Mouse (Mus musculus) embryonic stem cell, embryonic (primary cell): ENCODE data around the gene Spata21.

Experiments used
- CTCF ChIA-PET, 4 experiments: fragments of 300-600 bp in 2 of 4; fragments of 350-600 bp in 2 of 4; sonication (Branson Sonifier 250); formaldehyde crosslinking; loops; one replicate each; lab custom pipeline; 2022; ENCODE audit warnings: inconsistent platforms in 2 of 4; lab: Charles Lee
- POLR2A ChIA-PET, 4 experiments: fragments of 300-600 bp in 2 of 4; fragments of 350-600 bp in 2 of 4; sonication (Branson Sonifier 250); formaldehyde crosslinking; loops; one replicate each; lab custom pipeline; 2022; ENCODE audit warnings: antibody characterized with exemption in 4 of 4, inconsistent platforms in 1 of 4; lab: Charles Lee

Gene Spata21

GRCm38 (mm10) chr4:141098935-141099334 is 10.8 kb downstream of the Spata21 start:
- ChIA-PET CTCF (interaction anchor here in 2 of 4 experiments (0.9 to 4.0 kb wide), 2 partner anchors 21 to 22 kb away, joined by 4 to 27 read pairs; no protein-coding TSS in a partner anchor), POLR2A (interaction anchor here in 1 of 4 experiments (1.6 to 2.8 kb wide), 3 partner anchors 17 to 22 kb away, joined by 5 to 12 read pairs (median 6); partner anchors contain the start of gene Necap2)

GRCm38 (mm10) chr4:141099956-141100355 is 11.8 kb downstream of the Spata21 start:
- ChIA-PET CTCF (interaction anchor here in 3 of 4 experiments (0.6 to 4.4 kb wide), 12 partner anchors 10 to 925 kb away, joined by 3 to 44 read pairs (median 5); partner anchors contain the start of gene Necap2 (in 1 of the 3)), POLR2A (interaction anchor here in 3 of 4 experiments (0.6 to 2.8 kb wide), 26 partner anchors 8 to 353 kb away, joined by 3 to 12 read pairs (median 4); partner anchors contain the start of genes Necap2 (in 1 of the 3) and Szrd1 (in 1 of the 3))

GRCm38 (mm10) chr4:141101291-141101690 is 13.2 kb downstream of the Spata21 start:
- POLR2A ChIA-PET: interaction anchor here in 3 of 4 experiments (1.0 to 2.8 kb wide), 11 partner anchors 12 to 183 kb away, joined by 3 to 12 read pairs (median 4); partner anchors contain the start of genes Fbxo42 (in 1 of the 3) and Necap2 (in 1 of the 3)

GRCm38 (mm10) chr4:141101855-141102254 is 13.7 kb downstream of the Spata21 start:
- CTCF ChIA-PET: interaction anchor here (0.5 to 4.4 kb wide), 46 partner anchors 8 to 560 kb away, joined by 3 to 44 read pairs (median 4); partner anchors contain the start of genes Crocc (in 2 of the 4), Fbxo42 (in 2 of the 4), Necap2 (in 2 of the 4) and Szrd1 (in 1 of the 4)

More at GRCm38 (mm10) chr4:141101291-141101690, 13.2 kb downstream of the Spata21 start:
- CTCF ChIA-PET: interaction anchor here (0.5 to 4.4 kb wide), 24 partner anchors 9 to 351 kb away, joined by 3 to 44 read pairs (median 4); partner anchors contain the start of genes Necap2 (in 2 of the 4), Crocc (in 1 of the 4) and Fbxo42 (in 1 of the 4)

GRCm38 (mm10) chr4:141106526-141107183 is 18.5 kb downstream of the Spata21 start:
- ChIA-PET CTCF (interaction anchor here in 2 of 4 experiments (0.6 to 3.9 kb wide), 6 partner anchors 14 to 68 kb away, joined by 3 to 19 read pairs (median 4); partner anchors contain the start of gene Necap2 (in 1 of the 2)), POLR2A (interaction anchor here in 3 of 4 experiments (0.5 to 2.7 kb wide), 13 partner anchors 9 to 605 kb away, joined by 3 to 15 read pairs (median 3); no protein-coding TSS in a partner anchor)

More at GRCm38 (mm10) chr4:141101855-141102254, 13.7 kb downstream of the Spata21 start:
- POLR2A ChIA-PET: interaction anchor here in 3 of 4 experiments (0.5 to 2.8 kb wide), 13 partner anchors 10 to 46 kb away, joined by 3 to 12 read pairs (median 3); partner anchors contain the start of genes Fbxo42 (in 1 of the 3) and Necap2 (in 1 of the 3)

- POLR2A ChIA-PET: interaction anchor here in 1 of 4 experiments (1.3 to 2.7 kb wide), 3 partner anchors 10 to 16 kb away, joined by 5 to 15 read pairs (median 6); no protein-coding TSS in a partner anchor
- CTCF ChIA-PET: interaction anchor here in 3 of 4 experiments (0.6 to 4.8 kb wide), 4 partner anchors 12 to 142 kb away, joined by 3 to 34 read pairs (median 11); partner anchors contain the start of gene Necap2 (in 1 of the 3)
These were observed 20.1 kb downstream of the Spata21 start for GRCm38 (mm10) chr4:141108196-141108732.

- CTCF ChIA-PET: interaction anchor here in 3 of 4 experiments (0.6 to 2.0 kb wide), 9 partner anchors 12 to 73 kb away, joined by 3 to 10 read pairs (median 4); partner anchors contain the start of gene Necap2 (in 1 of the 3)
- POLR2A ChIA-PET: interaction anchor here in 3 of 4 experiments (0.7 to 2.5 kb wide), 15 partner anchors 9 to 956 kb away, joined by 3 to 11 read pairs (median 4); partner anchors contain the start of gene Fbxo42 (in 1 of the 3)
These were observed 25.7 kb downstream of the Spata21 start for GRCm38 (mm10) chr4:141113831-141114230.

GRCm38 (mm10) chr4:141114521-141114981 is 26.4 kb downstream of the Spata21 start:
- POLR2A ChIA-PET: interaction anchor here in 2 of 4 experiments (0.7 to 2.2 kb wide), 10 partner anchors 8 to 956 kb away, joined by 3 to 11 read pairs (median 4); partner anchors contain the start of genes Fbxo42 (in 1 of the 2) and Necap2 (in 1 of the 2)
- CTCF ChIA-PET: interaction anchor here in 3 of 4 experiments (0.7 to 2.0 kb wide), 6 partner anchors 12 to 90 kb away, joined by 3 to 10 read pairs (median 3); no protein-coding TSS in a partner anchor

GRCm38 (mm10) chr4:141115398-141115797 is 27.3 kb downstream of the Spata21 start:
- ChIA-PET CTCF (interaction anchor here in 3 of 4 experiments (0.7 to 2.0 kb wide), 7 partner anchors 13 to 90 kb away, joined by 3 to 10 read pairs (median 3); partner anchors contain the start of gene Necap2 (in 1 of the 3)), POLR2A (interaction anchor here in 2 of 4 experiments (0.7 to 2.0 kb wide), 11 partner anchors 8 to 310 kb away, joined by 3 to 11 read pairs (median 4); partner anchors contain the start of genes Fbxo42 (in 1 of the 2) and Necap2 (in 1 of the 2))

- POLR2A ChIA-PET: interaction anchor here in 2 of 4 experiments (0.7 to 10.4 kb wide), 9 partner anchors 11 to 40 kb away, joined by 3 to 103 read pairs (median 4); partner anchors contain the start of genes Fbxo42 (in 2 of the 2), Szrd1 (in 2 of the 2) and Necap2 (in 1 of the 2)
- CTCF ChIA-PET: interaction anchor here in 3 of 4 experiments (0.7 to 3.5 kb wide), 7 partner anchors 8 to 40 kb away, joined by 3 to 44 read pairs (median 4); partner anchors contain the start of gene Necap2 (in 1 of the 3)
These were observed 30.6 kb downstream of the Spata21 start for GRCm38 (mm10) chr4:141118691-141119090.

- ChIA-PET CTCF (interaction anchor here (0.6 to 3.5 kb wide), 53 partner anchors 9 to 283 kb away, joined by 3 to 44 read pairs (median 4); partner anchors contain the start of genes Necap2 (in 3 of the 4), Szrd1 (in 2 of the 4), Fam131c (in 1 of the 4) and Fbxo42 (in 1 of the 4)), POLR2A (interaction anchor here (0.6 to 10.4 kb wide), 25 partner anchors 9 to 241 kb away, joined by 3 to 103 read pairs (median 4); partner anchors contain the start of genes Necap2 (in 2 of the 4), Szrd1 (in 2 of the 4) and Fbxo42 (in 1 of the 4))
These were observed 32.6 kb downstream of the Spata21 start for GRCm38 (mm10) chr4:141120700-141121099.

GRCm38 (mm10) chr4:141122663-141123062 is 34.5 kb downstream of the Spata21 start:
- ChIA-PET POLR2A (interaction anchor here (0.5 to 10.4 kb wide), 22 partner anchors 8 to 336 kb away, joined by 3 to 103 read pairs (median 4); partner anchors contain the start of genes Szrd1 (in 2 of the 4), Fbxo42 (in 1 of the 4) and Necap2 (in 1 of the 4)), CTCF (interaction anchor here (0.5 to 2.0 kb wide), 15 partner anchors 9 to 1786 kb away, joined by 3 to 16 read pairs (median 3); no protein-coding TSS in a partner anchor)

- POLR2A ChIA-PET: interaction anchor here (0.5 to 10.4 kb wide), 21 partner anchors 9 to 335 kb away, joined by 3 to 103 read pairs (median 4); partner anchors contain the start of genes Szrd1 (in 2 of the 4), Fbxo42 (in 1 of the 4) and Necap2 (in 1 of the 4)
- CTCF ChIA-PET: interaction anchor here (0.5 to 1.8 kb wide), 16 partner anchors 8 to 1786 kb away, joined by 3 to 10 read pairs (median 3); partner anchors contain the start of gene Necap2 (in 1 of the 4)
These were observed 34.9 kb downstream of the Spata21 start for GRCm38 (mm10) chr4:141123065-141123464.

- POLR2A ChIA-PET: interaction anchor here in 3 of 4 experiments (0.6 to 2.9 kb wide), 8 partner anchors 8 to 130 kb away, joined by 3 to 9 read pairs (median 4); partner anchors contain the start of gene Szrd1 (in 1 of the 3)
These were observed 41.1 kb downstream of the Spata21 start for GRCm38 (mm10) chr4:141129190-141129710.

GRCm38 (mm10) chr4:141130704-141131342 is 42.7 kb downstream of the Spata21 start:
- POLR2A ChIA-PET: interaction anchor here in 2 of 4 experiments (1.0 to 2.9 kb wide), 6 partner anchors 9 to 148 kb away, joined by 3 to 10 read pairs (median 4); partner anchors contain the start of genes Fbxo42 (in 1 of the 2) and Szrd1 (in 1 of the 2)
- CTCF ChIA-PET: interaction anchor here in 3 of 4 experiments (0.6 to 2.8 kb wide), 10 partner anchors 8 to 280 kb away, joined by 3 to 17 read pairs (median 3); partner anchors contain the start of genes Fbxo42 (in 1 of the 3) and Necap2 (in 1 of the 3)

More at GRCm38 (mm10) chr4:141129190-141129710, 41.1 kb downstream of the Spata21 start:
- CTCF ChIA-PET: interaction anchor here in 2 of 4 experiments (1.3 to 2.8 kb wide), 4 partner anchors 8 to 144 kb away, joined by 3 to 17 read pairs (median 8); partner anchors contain the start of gene Necap2 (in 1 of the 2)
